Mouse (Mus musculus) embryonic fibroblast, embryonic 13.5 days (primary cell): Measurements from ENCODE around the gene Ap1g1. TPM values are rescaled to one million over a fixed set of nuclear protein-coding genes. Genes with fewer than 3 reads are reported as not detected.
A peak's percentile ranks its signal among the peaks of the same experiment; 100 is the strongest.

ENCODE experiments used
- H3K27ac ChIP-seq: 2 replicates; pipeline ENCODE4 v1.5.1; 2012; ENCODE audit warnings: low read length, control low read depth, inconsistent platforms; ENCODE audit not compliant: insufficient read depth
- H3K4me1 ChIP-seq: 2 replicates; pipeline ENCODE4 v1.6.1; 2011; ENCODE audit warnings: low read length; ENCODE audit not compliant: control insufficient read depth, insufficient read depth
- H3K4me3 ChIP-seq: 2 replicates; pipeline ENCODE4 v1.5.1; 2011; ENCODE audit warnings: mild to moderate bottlenecking, control low read depth, low read length; ENCODE audit not compliant: insufficient read depth
- CTCF ChIP-seq: IDR thresholded peaks from 2 replicates; pipeline ENCODE4 v1.5.1; 2011; ENCODE audit warnings: mild to moderate bottlenecking, control low read depth, low read length, moderate library complexity, borderline replicate concordance; ENCODE audit not compliant: insufficient read depth
- POLR2A ChIP-seq: IDR thresholded peaks from 2 replicates; pipeline ENCODE4 v1.6.1; 2011; ENCODE audit warnings: low read depth, mild to moderate bottlenecking, control low read depth, low read length, moderate library complexity
- polyA plus RNA-seq: library from polyadenylated mRNA; stranded (reverse); fragments of >200 nt; gene quantifications from 2 replicates; pipeline ENCODE4 v1.2.4, GENCODE M21; 2011; ENCODE audit warnings: low read depth; ENCODE audit not compliant: missing spikeins, insufficient read length

Ap1g1 gene
- polyA plus RNA-seq, 1 experiment: 71.7 TPM

- Histone ChIP-seq H3K4me1 (no peaks in the 10 kb centered on the region), H3K4me3 (no peak overlapping the region), H3K27ac (no peak overlapping the region)
- no peak for TF ChIP-seq POLR2A
- no peak for TF ChIP-seq CTCF
Measured at GRCm38 (mm10) chr8:109848981-109849380, 70.6 kb downstream of the Ap1g1 start.

GRCm38 (mm10) chr8:109853423-109853822 is 75.1 kb downstream of the Ap1g1 start:
- Histone ChIP-seq H3K27ac (no peak overlapping the region), H3K4me1 (no peaks in the 10 kb centered on the region), H3K4me3 (no peak overlapping the region)
- TF ChIP-seq CTCF: peak; percentile 61; the same call in 1 of the 2 replicates
- TF ChIP-seq POLR2A: no peak

- TF ChIP-seq CTCF: no peak
- no peak for TF ChIP-seq POLR2A
Measured at GRCm38 (mm10) chr8:109854522-109854921, 76.2 kb downstream of the Ap1g1 start.

GRCm38 (mm10) chr8:109855451-109855850 is 77.1 kb downstream of the Ap1g1 start:
- H3K4me1 ChIP-seq: no peaks in the 10 kb centered on the region
- no peak overlapping the region for H3K4me3 ChIP-seq
- TF ChIP-seq CTCF (no peak), POLR2A (no peak)
- no peak overlapping the region for H3K27ac ChIP-seq

More at GRCm38 (mm10) chr8:109854522-109854921, 76.2 kb downstream of the Ap1g1 start:
- no peak overlapping the region for H3K4me3 ChIP-seq
- H3K4me1 ChIP-seq: no peaks in the 10 kb centered on the region
- H3K27ac ChIP-seq: no peak overlapping the region

- H3K4me3 ChIP-seq: no peak overlapping the region
- no peaks in the 10 kb centered on the region for H3K4me1 ChIP-seq
- no peak for TF ChIP-seq POLR2A
- no peak for TF ChIP-seq CTCF
- H3K27ac ChIP-seq: no peak overlapping the region
Measured at GRCm38 (mm10) chr8:109863398-109863797, 85.0 kb downstream of the Ap1g1 start.

GRCm38 (mm10) chr8:109864798-109865197 is 86.4 kb downstream of the Ap1g1 start:
- Histone ChIP-seq H3K27ac (no peak overlapping the region), H3K4me1 (no peaks in the 10 kb centered on the region), H3K4me3 (no peak overlapping the region)
- TF ChIP-seq POLR2A (no peak), CTCF (no peak)

- Histone ChIP-seq H3K27ac (no peak overlapping the region), H3K4me1 (no peaks in the 10 kb centered on the region), H3K4me3 (no peak overlapping the region)
- TF ChIP-seq POLR2A: no peak
- no peak for TF ChIP-seq CTCF
Measured at GRCm38 (mm10) chr8:109865536-109865935, 87.2 kb downstream of the Ap1g1 start.

GRCm38 (mm10) chr8:109866690-109867089 is 88.3 kb downstream of the Ap1g1 start:
- H3K27ac ChIP-seq: no peak overlapping the region
- no peak overlapping the region for H3K4me3 ChIP-seq
- H3K4me1 ChIP-seq: no peaks in the 10 kb centered on the region
- TF ChIP-seq POLR2A: no peak
- no peak for TF ChIP-seq CTCF

GRCm38 (mm10) chr8:109868003-109868679 is 89.8 kb downstream of the Ap1g1 start, which contains the start of gene Phlpp2:
TSS of gene Phlpp2 (plus strand) at chr8:109868542.
- no peaks in the 10 kb centered on the region for H3K4me1 ChIP-seq
- H3K27ac ChIP-seq: peak within 1 kb of the TSS; percentile 44
- TF ChIP-seq CTCF: 0 out of 2 replicates have a peak, but pooled peaks have one; percentile 10
- TF ChIP-seq POLR2A: peak; percentile 61
- H3K4me3 ChIP-seq: peak within 1 kb of the TSS; percentile 91

GRCm38 (mm10) chr8:109868680-109869361 is 90.5 kb downstream of the Ap1g1 start:
- Histone ChIP-seq H3K27ac (peak overlapping the region; percentile 44), H3K4me1 (no peaks in the 10 kb centered on the region), H3K4me3 (peak overlapping the region; percentile 91)
- TF ChIP-seq CTCF (no peak), POLR2A (no peak)
